Mouse (Mus musculus) granulocyte monocyte progenitor cell, adult 5-6 weeks (primary cell): Measurements from ENCODE around the gene Cdh4. TPM values are rescaled to one million over a fixed set of nuclear protein-coding genes. Genes with fewer than 3 reads are reported as not detected.
A peak's percentile ranks its signal among the peaks of the same experiment; 100 is the strongest.

Experiments
- ATAC-seq: replicated peaks from 2 replicates; pipeline ENCODE4 v1.8.0; 2016; ENCODE audit warnings: mild to moderate bottlenecking, moderate TSS enrichment, inconsistent platforms; ENCODE audit not compliant: poor library complexity, severe bottlenecking
- total RNA-seq, 2 experiments: library from RNA; stranded (forward) in 1 of 2; stranded (reverse) in 1 of 2; fragments of 200-712, 200-1000 nt in 1 of 2; fragments of >200 nt in 1 of 2; fragmentation: Nextera tagmentation in 1 of 2; gene quantifications; 2 replicates each; pipeline ENCODE4 v1.2.3; 2014 to 2017

The Cdh4 gene
- total RNA-seq, 2 experiments from 2014 or later: not detected

DNA sequence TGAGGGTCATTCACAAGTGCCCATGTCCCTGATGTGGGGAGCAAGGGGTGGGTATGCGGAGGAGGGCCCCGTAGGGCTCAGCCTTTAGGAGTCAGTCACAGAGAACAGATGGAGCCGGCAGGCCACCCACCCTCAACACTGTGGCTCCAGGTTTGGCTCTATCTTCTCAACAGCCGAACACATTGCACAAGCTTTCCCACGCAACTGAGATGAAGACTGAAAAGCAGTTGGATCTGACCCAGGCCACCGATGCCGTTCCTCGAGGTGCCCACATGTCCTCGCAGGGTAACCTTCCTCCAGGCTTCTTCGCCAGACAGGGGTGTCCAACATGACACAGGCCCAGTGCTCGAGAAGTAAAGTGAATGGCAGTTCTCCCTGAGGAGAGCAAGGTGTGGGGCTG is 144.2 kb downstream of the Cdh4 start:
- no peak for ATAC-seq

DNA sequence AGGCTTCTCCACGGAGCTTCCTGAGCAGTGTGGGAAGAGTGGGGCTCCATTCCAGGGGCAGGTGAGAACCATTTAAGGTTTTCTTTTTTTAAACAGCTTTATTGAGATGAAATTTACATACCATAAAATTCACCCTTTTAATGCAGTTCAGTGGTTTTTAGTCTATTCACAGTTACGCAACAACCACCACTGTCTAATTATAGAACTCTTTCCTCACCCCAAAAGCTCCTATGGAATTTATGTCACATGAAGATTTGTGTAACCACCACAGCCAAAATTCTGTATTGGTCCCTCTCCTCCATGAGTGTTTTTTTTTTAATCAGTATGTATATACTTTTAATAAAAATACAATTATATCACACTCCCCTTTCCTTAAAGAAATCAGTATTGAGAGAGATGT is 144.8 kb downstream of the Cdh4 start:
- peak; percentile 71 for ATAC-seq

DNA sequence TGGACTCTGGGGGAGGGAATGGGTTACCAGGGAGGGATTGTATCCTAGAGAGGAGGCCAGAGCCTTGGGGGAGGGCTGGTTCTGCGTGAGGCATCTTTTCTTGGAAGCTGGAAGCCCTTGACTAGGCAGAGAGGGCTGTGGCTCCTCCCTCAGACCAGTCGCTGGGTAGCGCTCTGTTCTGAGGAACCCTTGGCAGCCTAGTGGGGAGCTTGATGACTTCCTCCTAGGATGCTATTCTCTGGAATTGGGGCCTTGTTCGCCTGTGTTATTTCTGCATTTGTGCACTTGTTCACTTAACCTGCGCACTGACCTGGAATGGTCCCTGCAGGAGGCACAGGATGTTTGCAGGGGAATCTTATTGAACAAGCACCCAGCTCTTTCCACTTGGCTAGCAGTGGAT is 149.4 kb downstream of the Cdh4 start:
- no peak for ATAC-seq

DNA sequence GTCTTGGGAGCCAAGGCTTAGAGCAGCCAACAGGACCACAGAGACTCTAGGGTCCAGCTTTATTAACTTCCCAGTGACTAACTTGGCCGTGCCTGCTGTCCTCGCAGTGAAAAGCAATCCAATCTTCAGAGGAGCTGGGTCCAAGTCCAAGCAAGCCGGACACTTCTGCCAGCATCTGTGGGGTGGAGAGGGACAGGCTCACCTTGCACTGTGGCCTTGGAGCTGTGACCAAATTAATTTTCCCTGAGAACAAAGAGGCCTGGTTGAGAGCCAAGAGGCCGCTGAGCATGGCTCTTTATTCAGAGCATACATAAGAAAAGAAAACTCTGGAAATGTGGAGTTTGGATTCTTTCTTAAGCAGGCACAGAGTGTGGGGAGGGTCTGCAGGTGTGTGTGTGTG is 152.8 kb downstream of the Cdh4 start:
- ATAC-seq: no peak

DNA sequence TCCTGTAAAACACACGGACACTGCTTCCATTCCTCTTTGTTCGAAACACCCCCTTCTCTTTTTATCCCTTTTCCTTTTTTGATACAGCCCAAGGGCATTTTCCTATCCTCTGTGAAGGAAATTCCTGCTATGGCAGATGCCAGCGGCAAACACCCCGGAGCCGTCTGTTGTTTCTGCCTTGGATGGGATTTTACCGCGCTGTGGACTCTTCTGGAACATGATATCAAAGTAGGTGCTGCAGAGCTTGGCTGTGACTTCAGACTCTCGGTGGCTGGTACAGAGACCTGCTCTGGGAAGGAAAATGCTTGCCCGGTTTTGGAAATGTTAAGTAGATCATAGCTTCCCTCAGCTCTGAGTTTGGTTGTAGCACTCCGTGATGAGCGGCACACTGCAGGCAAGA is 156.7 kb downstream of the Cdh4 start:
- no peak for ATAC-seq

DNA sequence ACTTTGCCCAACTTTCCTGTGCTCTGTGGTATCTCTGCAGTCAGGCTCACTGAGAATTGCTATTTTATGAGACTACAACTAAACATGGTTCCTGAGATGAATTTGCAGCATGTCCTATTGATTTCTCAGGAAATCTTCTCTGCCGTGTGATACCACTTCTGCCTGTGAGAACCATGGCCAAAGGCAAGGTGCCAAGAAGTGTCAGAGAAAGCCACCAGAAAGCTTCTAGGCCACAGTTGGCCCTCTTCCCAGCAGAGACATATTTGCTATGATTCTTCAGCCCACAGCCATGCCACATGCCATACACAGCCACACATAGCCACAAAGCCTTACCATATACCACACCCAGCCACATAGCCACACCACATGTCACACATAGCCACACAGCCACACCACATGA is 157.7 kb downstream of the Cdh4 start:
- ATAC-seq: no peak

DNA sequence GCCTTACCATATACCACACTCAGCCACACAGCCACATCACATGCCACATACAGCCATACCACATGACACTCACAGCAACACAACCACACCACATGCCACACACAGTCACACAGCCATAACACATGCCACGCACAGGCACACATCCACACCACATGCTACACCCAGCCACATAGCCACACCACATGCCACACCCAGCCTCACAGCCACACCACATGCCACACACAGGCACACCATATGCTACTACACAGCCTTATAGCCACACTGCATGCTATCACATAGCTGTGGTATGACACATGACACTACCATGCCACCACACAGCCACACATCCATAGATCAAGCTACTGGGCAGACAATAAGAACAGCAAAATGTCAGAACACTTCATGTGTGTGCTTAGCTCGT is 158.1 kb downstream of the Cdh4 start:
- ATAC-seq: no peak

DNA sequence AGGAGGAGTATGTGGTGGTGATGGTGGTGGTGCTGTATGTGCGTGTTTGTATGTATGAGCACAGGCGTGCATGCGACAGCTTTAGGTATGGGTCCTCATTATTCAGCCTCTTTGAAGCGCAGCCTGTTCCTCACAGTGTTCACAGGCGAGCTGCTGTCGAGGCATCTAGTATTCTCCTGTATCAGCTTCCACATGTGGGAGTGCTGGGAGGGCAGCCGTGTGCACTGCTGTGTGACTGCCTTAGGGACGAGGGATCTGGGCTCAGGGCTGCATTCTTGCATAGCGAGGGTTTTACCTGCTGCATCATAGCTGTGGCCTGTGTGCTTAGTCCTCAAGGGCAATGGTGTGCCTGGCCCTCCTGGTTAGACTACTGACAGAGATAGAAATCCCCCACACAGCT is 158.9 kb downstream of the Cdh4 start:
- ATAC-seq: no peak

DNA sequence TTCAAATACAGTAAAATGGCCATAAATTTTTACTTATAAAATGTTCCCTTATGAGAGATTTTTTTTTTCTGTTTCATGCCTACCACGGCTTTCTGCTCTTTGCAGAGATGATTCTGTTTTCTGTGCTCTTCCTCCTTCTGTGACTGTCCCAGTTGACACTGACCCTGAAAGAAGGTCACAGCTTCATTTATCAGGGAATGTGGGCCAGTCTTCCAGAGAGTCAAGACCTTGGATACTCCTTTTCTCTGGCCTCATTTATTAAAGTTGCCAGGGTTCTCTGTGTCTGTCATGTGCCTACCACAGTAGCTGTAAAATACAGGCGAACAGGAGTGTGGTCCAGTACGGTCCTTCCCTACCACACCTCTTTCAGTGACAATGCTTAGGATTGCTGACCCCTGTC is 162.5 kb downstream of the Cdh4 start:
- no peak for ATAC-seq

DNA sequence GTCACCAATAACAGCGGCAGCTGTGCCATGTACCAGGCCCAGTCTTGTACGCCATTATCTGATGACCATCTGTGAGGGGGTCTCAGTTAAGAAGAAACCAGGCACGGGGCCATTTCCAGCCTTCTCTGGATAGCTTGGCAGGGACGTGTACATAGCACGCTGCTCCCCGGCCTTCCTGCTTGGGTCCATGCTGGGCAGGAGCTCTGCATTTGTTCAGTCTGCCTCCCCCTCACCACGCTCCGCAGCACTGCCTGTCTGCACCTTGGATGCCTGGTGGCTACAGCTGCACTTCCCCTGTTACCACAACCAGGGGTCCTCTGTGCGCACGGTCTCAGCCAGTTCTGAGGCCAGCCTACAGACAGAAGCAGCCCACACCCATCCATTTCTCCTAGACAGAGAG is 163.0 kb downstream of the Cdh4 start:
- no peak for ATAC-seq

DNA sequence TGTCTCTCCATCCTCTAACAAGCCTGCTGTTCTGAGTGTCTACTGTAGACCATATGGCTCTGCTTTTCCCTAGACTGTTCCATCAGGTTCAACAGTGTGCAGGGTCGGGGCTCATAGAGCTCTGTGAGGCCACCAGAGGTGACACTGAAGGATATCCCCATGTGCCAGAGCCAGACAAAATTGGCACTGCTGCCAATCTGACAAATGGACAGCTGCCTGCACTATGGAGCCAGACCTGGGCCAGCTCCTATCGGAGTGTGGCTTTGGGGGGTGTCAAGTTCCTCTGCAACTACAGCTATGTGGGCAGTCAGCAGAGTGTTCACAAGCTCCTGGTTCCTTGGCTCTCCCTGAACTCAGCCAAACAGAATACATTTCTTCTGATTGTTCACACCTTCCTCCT is 164.1 kb downstream of the Cdh4 start:
- ATAC-seq: no peak

DNA sequence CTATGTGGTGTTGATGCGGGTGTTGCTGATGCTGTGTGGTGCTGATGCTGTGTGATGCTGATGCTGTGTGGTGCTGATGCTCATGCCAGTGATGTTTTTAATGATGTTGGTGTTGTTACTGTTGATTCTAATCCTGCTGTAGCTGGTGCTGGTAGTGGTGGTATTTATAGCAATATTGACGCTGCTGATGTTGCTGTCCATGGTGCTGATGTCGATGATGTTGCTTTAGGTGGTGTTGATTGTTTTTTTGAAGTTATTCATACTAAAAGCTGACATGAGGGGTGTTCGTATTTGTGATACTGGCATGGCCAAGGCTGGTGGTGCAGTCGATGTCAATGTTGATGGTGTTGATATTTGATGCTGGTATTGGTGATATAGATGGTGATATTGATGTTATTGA is 173.7 kb downstream of the Cdh4 start:
- ATAC-seq: no peak

DNA sequence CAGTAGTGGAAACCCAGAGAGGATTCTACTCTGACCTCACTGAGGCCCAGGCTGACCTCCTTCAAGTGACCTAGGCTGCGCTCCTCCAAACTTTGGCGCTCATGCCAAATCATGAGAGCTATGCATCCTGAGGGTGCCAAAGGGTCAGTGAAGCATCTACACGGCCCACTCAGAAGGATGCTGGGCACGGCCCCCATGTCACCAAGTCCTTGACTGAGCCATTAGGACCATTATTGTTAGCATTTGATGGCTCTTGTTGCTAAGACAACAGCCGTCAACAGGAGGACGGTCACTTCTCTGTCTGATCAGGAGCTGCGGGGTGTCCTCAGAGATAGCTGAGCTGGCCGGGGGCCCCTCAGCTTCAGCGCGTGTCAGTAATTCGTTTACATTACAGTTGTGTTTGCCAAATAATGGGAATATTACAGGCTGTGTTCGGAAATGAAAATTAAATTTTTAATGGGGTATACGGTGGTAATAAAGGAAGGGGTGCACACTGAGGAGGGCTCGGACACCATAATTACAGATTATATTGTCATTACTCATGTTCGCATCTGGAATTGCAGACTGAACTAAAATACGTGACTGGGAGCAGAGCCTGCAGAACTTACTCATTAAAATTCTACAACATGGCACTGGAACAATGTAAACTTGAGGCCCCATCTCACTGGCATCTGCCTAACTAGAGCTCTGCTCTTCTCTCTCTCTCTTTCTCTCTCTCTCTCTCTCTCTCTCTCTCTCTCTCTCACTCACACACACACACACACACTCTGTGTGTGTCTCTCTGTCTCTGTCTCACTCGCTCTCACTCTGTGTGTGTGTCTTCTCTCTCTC is 181.6 kb downstream of the Cdh4 start:
- no peak for ATAC-seq

DNA sequence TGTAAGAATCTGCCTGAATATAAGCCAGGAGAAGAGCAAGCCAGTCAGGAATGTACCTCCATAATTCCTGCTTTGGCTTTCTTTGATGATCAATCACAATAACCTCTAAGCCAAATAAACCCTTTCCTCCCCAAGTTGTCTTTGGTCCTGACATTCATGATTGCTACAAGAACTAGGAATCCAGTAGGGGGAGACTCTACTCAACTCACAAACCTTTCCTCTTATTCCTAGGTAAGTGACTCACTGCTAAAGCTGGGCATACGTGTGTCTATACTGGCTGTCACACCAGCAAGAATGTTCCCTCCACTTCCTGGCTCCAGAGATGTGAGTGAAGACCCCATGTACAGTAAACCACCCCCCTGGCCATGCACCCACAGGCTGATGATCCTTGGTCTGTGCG is 185.3 kb downstream of the Cdh4 start:
- ATAC-seq: no peak

DNA sequence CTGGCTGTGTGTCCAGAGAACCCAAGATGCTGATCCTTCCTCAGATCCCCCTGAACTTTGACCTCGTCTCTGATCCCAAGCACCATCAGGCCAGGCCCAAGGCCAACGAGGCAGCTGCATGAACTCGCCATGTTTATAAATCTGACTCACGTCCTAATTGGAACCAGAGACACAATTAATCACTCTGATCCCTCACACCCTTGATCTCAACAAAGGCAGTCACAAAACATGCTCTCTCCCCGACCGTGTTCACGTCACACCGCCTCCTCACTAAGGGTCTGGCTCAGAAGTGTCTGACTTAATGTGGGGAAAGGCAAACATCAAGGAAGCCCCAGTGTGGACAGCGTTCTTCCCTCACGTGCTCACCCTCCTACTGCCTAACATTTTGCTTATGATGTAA is 188.5 kb downstream of the Cdh4 start:
- no peak for ATAC-seq

DNA sequence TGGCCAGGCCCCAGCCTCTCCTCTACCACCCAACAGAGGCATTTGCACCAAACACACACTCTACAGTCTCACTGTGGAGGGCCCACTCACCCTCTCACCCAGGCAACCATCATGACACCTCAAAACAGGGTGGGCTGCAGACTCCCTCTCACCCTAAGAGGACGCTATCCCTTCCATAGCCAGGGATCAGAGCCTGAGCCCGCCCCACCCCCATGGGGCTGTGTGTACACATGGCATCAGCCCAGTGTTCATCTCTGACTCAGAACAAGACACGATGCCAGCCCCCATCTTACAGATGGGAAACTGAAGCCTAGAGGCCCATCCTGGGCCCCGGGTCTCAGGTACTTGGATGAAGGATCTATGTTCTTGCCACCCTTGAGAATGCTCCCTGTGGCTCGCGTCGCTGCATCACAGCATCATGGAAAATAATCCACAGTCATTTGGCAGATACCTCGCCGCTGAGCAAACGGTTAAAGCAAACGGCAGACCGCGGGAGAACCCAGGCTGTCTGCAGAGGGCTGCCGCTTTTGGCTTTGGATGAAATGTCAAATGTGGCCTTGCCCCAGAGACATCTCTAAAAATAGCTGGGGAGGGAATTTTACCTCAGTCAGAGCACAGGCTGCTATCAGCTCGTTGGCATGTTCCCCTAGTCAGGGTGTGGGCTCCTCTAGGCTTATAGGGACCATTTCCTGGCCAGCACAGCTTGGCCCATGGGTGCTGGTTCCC is 198.5 kb downstream of the Cdh4 start:
- no peak for ATAC-seq

DNA sequence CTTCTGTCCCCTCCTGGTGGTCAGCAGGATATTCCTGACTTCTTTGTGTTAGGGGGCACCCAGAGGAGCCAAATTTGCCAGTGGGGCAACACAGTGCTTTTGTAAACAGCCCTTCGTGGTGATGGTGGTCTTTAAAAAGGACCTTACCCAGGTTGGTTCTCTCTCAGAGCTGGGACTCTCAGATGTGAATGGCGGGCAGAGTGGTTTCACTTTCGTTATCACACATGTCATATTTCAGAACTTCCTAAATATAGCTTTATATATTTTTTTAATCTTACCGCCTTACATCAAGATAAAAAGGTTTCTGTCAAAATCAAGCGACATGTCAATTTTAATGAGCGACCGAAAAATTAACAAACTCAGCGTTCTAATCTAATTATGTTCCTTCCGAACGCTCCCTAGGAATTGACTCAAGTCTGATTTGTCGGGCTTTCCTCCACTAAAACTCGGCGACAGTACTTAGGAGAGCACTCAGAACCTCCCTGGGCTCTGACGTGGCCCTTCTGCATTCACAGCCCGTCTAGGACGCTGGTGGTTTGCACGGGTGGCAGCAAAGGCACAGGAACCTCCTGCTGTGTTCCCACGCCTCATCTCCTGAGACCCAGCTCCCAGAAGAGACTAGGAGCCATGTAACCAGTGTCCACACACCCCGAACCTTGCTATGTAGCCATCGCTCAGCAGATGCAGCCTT is 206.5 kb downstream of the Cdh4 start:
- peak; percentile 28 for ATAC-seq

DNA sequence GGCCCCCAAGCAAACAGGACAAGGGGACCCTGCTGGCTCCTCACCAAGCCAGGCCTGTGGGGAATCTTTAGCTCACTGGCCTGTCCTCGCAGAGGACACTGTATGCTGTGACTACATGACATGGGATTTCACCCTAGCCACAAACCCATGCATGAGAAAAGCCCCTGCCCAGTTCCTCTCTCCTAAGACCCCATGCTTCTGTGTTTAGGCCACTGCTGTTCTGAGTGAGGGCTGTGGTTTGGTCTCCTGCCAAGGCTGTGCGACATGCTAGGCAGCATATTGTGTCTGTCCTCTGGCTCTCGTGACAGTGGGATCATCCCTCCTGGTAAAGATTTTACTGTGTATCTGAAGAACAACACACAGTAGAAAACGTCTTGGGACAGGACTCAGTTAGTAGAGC is 207.1 kb downstream of the Cdh4 start:
- ATAC-seq: peak; percentile 70

DNA sequence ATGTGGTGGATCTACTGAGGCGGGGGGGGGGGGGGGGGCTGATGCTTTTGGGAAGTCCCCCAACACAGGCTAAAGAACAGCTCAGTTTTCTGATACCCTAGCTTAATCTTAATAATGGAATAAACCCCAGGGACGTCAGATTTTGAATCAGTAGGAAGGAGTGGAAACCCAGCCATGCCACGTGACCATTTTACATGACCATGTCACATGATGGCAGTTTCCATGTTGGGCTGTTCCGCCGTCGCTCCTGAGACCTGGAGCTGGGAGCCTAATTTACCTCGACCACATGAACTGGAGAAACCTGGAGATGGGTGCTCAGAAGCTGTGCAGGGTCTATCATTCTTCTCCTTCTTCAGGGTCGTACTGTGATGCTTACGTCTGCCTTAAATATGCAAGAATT is 207.9 kb downstream of the Cdh4 start:
- ATAC-seq: no peak

DNA sequence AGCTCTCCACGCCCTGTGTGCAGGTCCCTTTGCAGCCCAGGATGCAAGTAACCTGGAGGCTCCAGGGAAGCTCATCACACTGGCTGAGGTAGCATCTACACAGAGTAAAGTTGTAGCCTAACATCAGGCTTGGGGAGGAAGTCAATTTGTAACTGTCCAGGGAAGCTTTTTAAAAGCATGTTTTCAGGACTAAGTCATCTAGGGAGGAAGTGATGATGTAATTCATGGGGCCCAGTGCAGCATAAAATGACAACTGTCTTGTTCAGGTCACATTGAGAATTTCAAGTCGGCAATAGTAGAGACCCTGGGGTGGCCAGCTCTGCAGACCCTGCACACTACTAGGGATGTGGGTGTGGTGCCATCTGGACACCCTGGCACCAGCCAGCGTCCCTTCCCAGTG is 213.3 kb downstream of the Cdh4 start:
- ATAC-seq: peak; percentile 56

DNA sequence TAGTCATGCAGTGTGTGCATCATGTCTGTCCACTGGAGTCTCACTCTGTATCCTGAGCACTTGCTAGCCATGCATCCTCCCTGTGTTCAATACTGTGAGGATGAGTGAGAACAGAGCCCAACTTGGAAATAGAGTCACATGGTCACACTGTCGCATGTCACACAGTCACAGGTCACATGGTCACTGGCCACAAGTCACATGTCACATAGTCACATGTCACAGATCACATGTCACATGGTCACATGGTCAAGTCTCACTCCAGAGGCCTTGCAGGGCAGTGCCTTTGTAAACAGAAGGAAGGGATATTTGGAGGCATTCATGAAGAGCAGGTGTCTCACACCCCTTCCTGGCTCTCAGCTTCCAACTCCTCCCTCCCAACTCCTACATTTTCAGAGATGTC is 217.0 kb downstream of the Cdh4 start:
- ATAC-seq: no peak
